Mouse (Mus musculus): ENCODE measurements around the gene Myo6.

The Myo6 gene

DNA sequence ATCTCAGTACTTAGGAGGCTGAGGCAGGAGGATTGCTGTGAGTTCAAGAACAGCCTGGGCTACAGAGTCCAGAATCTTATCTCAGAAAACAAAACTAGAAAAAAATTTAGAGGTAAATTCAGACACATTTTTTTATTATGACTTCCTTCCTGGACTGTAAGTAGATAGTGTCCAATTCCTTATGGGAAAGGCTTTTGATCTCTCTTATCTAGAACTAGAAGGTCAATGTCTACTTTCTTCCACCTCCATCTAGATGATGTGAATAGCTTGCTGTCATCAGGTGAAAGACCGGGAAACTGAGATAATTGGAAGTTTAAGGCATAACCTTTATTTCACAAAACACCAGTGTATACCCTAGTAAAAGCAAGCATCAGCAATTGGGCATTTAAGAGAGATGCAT is 16.9 kb downstream of the Myo6 start:
- no peak for DNase-seq (ENCODE audit: low spot score in 2 of 2)

DNA sequence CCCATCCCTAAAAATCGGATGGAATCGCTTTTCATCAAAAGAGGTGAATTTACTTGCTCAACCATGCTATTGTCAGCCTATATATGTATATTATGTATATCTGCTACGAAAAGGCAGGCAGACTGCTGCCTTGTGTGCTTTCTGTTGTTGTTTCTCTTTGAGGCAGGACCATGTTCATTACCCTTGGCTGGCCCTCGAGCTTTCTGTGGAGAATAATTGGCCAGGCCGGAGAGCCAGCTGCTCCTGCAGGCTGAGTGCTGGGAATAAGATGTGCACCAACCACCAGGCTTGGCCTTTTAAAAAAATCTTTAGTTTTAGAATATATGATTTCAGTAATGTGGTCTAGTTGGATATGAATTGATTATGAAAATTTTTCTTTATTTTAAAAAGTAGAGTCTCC is 19.3 kb downstream of the Myo6 start:
- DNase-seq (ENCODE audit: low spot score in 2 of 2) = no peak

DNA sequence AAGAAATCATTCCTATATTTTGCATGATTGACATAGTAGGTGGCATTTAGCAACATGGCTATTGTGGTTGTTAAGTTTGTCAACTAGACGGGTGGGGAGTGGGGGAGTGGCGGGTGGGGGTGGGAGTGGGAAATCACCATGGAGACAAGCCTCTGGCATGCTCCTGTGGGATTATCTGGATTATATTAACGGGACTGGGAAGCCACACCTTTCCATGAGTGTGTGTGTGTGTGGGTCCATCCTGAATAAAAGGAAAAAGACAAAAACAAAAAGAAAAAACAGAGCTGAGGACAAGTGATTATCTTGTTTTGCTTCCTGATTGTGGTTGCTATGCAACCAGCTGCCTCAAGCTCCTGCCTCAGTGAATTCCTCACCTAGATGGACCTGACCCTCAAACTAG is 20.9 kb downstream of the Myo6 start:
- DNase-seq (ENCODE audit: low spot score in 2 of 2) = no peak

DNA sequence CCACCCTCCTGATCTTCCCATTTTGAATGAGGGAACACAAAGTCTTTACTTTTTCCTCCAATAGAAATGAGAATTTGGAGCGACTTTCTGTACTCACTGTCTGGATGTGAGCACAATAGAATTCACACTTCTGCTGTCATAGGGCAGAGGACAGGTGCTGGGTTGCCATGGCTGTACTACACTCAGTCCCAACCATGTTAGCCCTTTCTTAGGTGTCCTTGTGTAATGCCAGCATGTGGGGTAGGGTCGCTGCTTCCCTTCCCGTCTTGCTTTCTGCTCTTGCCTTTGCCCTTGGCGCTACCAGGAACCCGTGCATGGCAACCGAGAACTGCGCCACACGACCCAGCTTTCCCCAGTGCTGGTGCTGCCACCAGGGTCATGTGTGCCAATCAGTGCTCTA is 21.9 kb downstream of the Myo6 start:
- DNase-seq (ENCODE audit: low spot score in 2 of 2) = no peak

DNA sequence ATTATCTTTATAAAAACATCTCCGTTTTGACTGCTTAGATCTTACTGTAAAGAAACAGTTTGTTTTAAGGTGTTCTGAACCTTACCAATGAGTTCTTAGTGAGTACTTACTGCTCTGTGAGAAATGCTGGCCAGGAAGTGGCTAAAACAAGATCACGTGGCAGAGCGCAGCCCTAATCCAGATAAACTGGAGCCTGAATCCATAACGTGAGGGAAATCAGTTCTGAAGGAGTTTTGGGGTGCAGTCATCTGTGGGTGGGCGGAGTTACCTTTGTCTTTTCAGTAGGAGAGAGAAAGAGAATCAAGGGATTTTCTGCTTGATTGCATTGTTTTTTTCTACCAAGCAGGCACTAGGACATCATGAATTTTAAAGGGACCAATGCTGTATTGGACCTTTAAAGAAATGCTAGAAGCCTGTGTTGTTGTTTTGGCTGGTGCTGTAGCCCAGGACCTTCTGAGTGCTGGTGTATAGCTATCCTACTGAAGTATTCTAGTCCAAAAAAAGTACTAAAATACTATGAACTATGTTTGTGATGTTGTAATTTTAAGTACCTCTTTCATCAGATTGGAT is 23.6 kb downstream of the Myo6 start:
- DNase-seq (ENCODE audit: low spot score in 2 of 2) = no peak

DNA sequence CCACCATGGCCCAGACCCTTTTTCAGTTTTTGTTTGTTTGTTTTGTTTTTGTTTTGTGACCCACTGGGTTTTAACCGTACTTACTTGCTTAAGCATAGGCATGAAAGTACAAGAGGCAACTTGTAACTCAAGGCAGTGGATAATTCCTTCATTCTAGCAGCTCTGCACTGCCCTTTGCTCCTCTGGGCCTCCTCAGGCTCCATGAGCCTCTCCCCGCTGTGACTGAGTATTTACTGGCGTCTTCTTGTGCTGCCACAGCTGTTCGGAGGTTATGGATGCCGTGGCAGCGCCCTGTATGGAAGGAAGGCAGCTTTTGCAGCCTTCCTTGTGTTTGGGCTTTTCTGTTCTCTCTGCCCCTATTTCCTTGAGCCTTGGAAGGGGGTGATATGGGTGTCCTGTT is 26.4 kb downstream of the Myo6 start:
- DNase-seq (ENCODE audit: low spot score in 2 of 2) = no peak

DNA sequence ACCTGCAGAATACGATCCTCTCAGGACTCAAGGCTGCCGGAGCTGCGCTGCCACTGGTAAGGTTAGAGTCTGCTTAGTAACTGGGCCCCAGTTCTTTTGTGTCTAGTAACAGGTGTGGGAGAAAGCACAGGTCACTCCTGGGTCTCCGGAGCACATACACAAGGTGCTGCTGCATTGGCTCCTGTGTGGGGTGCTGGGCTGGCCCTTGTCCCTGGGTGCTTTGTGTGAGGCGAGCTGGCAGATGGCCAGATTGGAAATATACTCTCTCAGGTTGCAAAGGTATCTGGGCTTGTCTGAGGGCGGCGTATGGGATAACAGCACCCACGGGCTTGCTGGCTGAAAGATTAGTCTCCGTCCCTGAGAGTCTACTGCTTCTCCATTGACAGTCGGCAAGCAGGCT is 27.5 kb downstream of the Myo6 start:
- no peak for DNase-seq (ENCODE audit: low spot score in 2 of 2)

DNA sequence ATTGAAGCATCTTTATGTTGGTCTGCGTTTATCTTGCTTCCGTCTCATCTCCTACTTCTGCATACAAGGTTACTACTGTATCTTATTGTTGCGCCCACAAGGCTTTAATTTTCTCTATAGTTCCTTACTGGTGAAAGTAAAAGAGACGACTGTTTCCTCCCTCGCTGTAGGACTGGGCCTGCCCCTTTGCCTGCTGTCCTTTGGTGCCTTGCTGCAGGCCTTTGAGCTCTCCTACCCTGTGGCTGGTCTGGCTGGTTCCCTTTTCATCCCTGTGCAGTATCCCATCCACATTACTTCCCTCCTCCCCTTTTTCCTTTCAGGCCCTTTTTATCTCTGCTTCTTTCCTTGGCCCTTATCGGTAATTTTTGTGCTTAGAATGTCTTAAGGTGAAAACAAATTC is 29.6 kb downstream of the Myo6 start:
- no peak for DNase-seq (ENCODE audit: low spot score in 2 of 2)

DNA sequence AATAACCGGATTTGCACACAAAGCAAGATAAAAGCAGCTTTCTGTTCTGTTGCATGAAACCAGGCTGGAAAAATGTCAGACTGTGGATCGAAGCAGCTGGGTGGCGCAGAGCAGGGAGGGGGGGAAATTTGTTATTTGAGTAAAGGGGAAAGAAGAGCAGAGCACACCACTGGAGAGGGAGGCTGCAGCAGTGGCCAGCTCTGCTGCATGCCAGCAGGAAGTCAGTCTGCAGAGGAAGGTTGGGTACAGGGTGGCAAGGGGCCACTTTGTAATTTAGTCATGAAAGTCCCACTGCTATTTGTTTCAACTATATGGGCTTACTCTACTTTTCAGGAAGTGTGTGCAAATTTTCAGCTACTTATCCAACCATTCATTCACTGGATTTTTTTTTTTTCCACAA is 31.3 kb downstream of the Myo6 start:
- no peak for DNase-seq (ENCODE audit: low spot score in 2 of 2)

DNA sequence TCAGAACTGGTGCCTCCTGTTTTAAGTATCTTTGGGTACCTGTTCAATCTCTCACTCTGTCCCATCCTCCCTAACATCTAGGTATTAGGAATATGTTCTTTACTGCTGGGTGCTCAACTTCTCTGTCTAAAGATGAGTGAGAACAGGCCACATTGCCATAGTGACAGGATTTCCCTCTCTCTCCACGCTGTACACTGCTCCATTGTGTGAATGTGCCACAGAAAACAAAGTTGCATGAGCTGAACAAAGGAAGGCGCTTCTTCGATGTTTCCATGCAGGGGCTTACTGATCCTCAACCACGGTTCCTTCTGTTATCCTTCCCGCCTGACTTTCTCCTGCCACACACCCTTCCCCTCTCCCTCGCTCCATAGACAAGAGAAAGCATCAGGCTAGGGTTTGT is 32.4 kb downstream of the Myo6 start:
- no peak for DNase-seq (ENCODE audit: low spot score in 2 of 2)

DNA sequence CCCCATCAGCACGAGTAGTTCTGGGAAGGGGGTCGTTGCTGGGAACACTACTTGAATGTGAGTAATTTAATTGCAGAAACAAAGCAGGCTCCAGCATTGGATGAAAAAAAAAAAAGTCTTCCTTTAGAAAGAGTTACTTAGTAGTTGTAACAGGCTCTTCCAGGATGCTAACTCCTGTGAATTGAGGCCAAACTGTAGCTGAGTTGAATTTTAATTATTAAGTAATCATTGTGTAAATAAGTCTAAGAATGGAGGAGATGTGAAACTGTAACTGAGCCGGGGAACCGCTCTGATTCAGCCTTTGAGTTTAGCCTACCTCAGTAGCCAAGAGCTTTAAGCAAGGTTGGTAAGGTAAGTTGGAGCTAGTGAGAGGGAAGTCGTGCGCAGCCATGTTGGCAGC is 36.0 kb downstream of the Myo6 start:
- no peak for DNase-seq (ENCODE audit: low spot score in 2 of 2)

DNA sequence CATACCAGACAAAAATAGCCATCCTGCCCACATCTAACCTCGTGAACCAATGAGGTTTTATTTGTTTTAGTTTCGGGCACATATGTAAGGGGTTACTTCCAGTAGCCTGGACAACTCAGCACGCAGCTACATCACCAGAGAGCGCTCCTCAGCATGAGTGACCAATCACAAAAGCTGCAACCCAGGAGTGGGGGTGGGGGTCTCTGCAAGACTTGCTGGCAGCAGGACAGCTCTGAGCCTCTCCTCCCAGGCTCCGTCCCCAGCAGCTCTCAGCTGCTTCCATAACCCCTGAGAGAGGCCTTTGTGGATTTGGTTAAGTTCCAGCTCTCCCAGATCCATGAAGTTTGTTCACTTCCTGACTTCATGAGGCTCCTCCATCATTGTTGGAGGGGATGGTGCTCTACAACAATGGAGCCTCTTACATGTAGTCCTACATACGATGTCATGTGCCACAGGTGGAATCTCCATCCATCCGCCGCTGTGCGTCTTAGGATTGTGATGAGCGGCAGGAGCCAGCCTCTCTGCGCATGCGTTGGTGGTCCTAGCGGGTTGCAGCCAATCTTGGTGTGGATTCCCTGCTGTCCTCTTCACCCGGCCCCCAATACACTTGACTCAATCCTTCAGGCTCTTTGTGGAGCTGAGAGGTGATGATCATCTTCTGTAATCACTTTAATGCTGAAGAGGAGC is 37.7 kb downstream of the Myo6 start:
- DNase-seq (ENCODE audit: low spot score in 2 of 2) = no peak

DNA sequence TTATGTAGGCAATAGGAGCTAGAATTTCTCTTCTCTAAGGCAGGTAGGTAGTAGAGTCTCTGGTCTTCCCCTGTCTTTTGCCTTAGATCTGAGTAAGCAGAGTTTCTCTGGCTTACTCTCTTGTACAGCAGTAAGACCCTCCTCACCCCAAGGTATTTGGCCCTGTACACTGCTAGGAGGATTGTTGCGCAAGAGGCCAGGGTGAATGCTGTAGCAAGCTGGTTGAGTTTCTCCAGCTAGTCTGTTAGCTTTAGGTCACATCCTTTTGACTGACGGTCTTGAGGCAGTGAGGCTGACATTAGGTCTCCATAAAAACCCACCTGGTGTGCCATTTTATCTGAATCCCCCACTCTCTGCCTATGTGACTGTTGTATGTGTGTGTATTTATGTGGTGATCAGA is 43.9 kb downstream of the Myo6 start:
- no peak for DNase-seq (ENCODE audit: low spot score in 2 of 2)

DNA sequence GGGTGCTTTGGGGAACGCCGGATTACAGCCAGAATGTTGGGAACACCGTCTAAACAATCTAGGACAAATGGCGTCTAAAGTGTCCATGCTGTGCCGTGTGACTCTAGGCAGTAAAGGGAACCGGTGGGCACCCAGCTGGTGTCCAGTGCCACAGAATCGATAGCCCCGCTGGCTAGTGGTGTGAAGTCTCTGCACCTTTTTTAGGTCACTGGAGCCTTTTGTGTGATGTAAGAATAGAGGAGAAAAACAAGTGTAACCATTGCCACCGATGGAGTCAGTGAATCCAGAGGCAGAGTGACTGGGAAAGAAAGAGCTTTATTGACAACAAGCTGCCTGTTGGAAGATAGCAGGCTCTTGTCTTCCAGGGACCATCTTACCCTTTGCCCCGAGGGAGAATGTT is 44.6 kb downstream of the Myo6 start:
- DNase-seq (ENCODE audit: low spot score in 2 of 2) = no peak

DNA sequence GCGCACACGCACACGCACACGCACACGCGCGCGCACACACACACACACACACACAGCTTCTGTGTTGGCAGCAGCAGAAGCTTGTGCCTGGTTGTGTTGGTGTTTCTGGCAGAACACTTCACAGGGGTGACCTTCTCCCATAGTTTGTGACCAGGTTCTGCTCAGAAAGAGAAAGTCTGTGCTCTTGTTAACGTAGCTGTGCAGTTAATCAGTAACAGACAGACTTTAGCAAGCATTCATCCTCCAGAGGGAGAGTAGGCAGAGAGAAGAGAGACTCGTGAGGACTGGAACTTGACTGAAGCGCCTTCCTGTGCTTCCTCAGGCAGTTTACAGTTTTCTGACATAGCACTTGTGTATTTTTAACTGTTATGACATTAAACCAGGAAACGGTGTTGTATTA is 45.3 kb downstream of the Myo6 start:
- no peak for DNase-seq (ENCODE audit: low spot score in 2 of 2)

DNA sequence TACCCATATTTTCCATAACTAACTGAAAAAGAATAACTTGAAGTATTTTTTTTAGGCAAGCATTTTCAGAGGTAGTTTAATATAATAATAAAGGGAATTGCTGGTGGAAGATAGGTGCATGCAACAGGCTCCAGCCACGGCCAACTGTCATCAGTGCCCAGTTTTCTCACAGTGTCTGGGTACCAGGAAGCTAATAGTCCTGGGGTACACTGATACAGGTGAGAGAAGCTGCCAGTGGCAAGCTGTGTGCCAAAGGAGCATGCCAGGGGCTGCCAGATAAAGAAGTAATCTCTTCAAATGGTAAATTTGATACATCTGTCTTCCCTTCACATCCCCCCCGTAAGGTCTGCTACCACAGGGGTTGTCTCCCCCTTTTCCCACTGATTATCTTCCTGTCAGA is 48.6 kb downstream of the Myo6 start:
- DNase-seq (ENCODE audit: low spot score in 2 of 2) = no peak

DNA sequence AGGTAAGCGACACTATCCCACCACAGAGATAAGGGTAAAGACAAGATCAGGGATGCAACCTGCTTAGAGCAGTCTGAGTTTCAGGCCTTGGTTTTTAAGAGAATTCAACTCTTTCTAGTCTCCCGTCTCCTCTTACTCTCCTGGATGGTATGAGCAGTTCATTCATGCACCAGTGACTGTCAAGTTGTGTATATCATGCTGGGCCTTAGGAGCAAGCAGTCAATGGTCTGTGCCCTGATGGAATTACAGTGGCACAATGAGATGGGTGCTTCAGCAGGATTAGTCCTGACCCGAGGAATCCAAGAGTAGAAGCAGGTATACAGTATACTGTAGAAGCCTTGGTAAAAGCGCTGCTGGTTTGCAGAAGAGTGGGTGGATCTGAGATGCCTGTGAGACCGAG is 50.7 kb downstream of the Myo6 start:
- DNase-seq (ENCODE audit: low spot score in 2 of 2) = no peak

DNA sequence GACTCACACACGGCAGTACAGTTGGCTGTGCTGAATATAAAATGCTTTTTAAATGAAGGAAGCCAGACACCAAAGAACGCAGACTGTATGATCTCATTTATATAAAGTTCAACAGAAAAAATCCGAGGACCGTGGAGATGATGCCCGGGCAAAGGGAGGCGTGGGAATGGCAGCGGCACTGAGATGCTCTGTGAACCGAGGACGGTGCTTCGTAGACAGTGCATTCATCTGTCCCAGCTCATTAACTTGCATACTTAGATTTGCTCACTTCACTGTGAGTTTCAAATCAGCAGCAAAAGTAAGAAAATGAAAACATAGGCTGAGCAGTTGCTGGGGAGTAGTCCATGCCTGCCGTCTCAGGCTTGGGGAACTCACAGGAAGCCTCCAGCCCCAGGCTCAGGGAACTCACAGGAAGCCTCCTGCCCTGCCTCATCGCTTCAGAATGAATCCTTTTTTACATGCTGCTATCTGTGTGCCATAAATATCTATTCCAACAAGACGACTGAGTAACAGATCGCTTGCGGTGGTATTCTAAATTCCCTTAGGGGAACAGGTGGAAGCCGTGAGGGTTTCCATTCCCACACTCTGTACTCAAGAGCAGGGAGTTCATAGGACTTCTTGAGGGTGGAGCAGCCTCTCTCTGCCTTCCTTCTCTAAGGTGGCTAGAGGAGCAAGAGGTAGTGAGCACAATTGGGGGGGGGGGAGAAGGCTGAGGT is 52.1 kb downstream of the Myo6 start:
- DNase-seq (ENCODE audit: low spot score in 2 of 2) = no peak

DNA sequence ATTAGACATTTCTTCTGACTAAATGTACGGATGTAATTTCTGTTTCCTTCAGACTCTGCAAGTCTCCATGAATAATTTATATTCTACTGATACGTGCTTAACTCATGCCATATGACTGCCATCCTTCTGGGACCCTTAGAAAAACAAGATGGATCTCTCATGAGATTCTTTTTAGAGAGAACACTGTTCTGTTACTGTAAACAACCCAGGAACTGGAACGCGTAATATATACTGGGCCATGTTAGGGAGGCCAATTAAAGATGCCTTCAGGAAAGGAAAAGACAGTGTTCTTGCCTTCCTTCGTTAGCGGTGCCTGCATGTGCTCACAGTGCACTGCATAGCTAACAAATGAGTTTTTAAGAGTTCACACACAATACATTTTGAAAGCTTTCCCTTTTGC is 53.9 kb downstream of the Myo6 start:
- no peak for DNase-seq (ENCODE audit: low spot score in 2 of 2)

DNA sequence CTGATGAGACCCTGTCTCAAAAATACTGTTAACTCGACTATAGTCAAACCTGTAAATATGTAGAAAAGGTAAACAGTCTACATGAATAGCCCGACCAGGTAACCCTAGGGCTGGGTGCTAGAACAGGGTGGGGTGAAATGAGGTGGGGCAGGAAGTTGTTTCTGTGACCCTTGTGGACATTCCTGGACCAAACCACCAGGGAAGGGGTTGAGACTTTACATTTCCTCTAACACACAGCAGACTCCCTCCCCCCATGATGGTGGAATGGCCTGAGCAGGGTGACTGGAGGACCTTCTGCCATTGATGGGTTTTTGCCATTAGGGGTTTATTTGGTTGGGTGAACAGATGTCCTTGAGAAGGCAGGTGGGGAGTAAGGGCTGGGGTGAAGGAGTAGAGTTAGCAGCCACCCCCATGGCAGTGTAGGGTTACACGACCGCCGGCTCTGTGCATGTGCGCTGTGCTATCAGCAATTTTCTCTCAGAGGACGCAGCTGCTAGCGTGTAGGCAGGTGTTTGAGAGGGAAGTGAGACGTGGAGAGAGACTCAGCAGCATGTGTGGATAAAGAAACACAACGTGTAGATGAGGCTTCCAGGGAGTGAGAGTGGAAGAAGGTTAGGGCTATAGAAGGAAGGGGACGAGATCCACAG is 59.3 kb downstream of the Myo6 start:
- no peak for DNase-seq (ENCODE audit: low spot score in 2 of 2)

DNA sequence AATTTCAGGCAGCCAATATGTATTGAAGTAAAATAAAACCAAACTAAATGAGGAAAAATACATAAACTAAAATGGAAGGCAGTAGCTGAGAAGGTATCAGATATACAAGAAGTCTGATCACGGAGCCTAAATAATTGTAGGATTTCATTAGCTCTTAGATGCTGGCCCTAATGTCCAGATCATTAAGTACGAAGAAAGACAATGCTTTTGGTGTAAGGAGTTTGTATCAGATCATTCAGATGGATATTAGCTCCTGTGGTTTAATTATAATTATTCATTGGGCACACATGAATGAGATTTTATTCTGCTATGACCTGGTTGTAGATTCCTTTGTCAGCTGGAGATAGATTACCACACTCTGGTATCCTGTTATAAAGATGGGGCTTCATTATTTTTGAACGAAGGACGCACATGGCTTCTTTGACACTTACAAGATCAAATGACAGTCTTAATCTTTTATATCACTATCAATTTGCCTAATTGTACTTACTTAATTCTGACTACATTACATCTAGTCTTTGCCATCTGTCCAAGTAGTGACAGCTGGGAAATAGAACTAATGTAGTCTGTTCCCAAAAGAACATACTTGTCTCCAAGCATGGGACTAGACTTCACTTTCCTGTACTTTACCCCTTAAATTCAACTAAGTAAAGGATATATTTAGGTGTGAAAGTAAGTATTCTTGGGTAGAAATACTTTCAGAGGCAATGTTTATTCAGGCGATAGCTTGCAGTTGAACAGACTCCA is 61.9 kb downstream of the Myo6 start:
- no peak for DNase-seq (ENCODE audit: low spot score in 2 of 2)

DNA sequence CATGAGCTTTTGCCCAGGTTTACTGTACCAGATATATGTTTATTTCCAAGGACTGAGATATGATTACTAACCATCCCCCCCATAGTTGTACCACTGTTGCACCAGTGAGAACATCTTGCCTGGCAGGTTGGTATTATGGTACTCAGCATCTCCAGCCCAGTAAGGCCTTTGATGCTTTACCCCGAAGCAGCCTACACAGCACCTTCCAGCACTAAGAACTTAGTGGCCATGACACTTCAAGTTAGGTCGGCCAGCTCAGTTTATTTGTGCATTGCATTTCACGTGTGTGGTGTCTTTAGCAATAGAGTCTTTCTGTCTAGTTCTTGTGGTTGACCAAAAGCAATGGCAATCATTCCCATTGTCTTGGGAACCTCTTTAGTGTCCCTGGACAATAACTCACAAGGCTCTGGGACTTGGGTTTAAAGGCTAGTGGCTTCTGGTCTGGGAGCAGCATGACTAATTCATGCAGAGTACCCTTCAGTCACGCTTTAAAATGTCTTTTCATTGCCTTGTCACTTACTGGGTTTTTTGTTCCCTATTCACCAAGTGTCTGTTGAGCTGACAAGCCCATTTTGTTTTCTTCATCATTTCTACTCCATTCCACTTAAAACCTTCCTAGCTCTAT is 69.1 kb downstream of the Myo6 start:
- no peak for DNase-seq (ENCODE audit: low spot score in 2 of 2)

Measured in thymus, postnatal 10 days (tissue).